Mouse (Mus musculus): ENCODE results near the gene Hephl1. TPM values are rescaled to one million over a fixed set of nuclear protein-coding genes. Genes with fewer than 3 reads are reported as not detected.
A peak's percentile ranks its signal among the peaks of the same experiment; 100 is the strongest.

Hephl1 gene
- polyA plus RNA-seq, 1 experiment from 2014 or later, result not detected

DNA sequence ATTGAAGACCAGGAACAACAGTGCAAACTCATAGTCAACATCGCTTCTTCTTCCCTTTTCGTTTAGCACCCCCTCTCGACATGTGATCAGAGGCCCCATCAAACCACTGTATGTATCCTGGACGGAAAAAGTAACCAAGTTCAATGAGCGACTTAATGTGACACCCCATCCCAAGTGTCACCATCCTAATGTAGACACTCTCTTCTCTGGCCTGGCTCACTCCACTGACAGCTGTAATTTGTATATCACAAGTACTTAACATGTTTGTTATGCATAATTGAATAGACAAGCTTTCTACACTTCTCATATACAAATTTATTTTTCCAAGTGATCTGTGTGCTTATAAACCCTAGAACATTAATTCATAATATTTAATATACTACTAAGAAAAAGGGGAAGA, 51.1 kb downstream of the Hephl1 start:
- DNase-seq (ENCODE audit: low spot score), result no peak

DNA sequence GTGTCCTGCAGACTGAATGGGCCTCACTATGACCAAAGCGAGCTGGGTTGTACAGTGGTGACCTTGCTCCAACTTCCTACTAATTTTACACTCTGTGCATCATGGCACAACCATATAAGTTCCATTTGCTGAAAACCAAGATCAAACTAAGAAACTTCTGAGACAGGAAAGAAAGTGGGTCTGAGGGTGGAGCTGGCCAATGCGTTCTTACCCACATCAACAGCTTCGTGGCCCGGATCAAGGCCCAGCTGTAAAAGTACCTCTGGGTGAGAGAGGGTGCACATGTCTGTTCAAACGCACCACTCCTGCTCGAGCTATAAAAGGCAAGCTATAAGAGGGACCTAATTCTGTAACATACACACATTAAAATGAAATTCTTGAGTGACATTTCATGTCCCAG, 51.9 kb downstream of the Hephl1 start:
- DNase-seq (ENCODE audit: low spot score), result peak; percentile 62

DNA sequence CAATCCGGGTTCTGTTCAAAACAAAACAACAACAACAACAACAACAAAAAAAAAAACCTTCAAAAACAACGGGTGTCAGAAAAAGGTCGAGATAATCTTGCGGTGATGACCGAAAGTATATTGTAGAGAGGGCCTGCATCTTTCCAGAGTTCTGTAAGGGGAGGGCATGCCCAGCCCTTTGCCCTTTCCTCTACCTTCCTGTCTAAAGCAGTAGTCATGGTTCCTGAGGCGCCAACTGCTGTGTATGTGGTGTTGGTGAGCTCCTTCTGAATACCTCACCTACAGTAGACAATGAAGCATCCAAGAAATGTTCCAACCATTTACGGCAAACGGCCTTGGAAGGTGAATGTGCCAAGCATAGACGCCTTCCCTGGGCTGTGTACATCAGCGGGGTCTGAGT, 66.2 kb downstream of the Hephl1 start:
- no peak for DNase-seq (ENCODE audit: low spot score)

DNA sequence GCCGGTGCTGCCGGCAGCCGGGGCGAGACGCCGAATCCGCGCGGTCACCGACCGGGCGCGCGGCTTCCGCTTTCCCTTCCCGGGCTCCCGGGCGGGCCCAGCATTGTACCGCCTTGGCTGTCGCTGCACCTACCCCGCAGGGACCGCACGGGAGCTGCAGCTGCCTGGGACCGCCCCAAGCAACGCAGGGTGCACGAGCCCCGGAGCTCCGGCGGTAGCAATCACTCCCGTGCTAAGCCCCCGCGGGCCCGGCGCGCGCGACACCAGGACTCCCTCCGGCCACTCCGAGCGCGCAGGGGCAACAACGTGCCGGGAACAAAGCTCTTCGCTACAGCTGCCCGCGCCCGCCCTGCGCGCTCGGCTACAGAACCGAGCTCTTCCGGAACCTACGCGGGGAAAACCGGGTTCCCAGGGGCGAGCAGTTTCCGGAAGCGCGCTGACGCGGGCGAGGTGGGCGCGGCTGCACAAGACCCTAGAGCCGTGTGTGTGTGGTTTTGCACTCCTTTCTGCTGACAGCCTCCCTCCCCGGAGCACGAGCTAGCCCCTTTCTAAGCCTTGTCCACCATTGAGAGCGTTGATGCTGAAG, 66.7 kb downstream of the Hephl1 start, which contains the start of gene Panx1:
Gene Panx1 (minus strand): TSS at position 395 of the 586 bp plus-strand sequence.
- peak; percentile 88 for DNase-seq (ENCODE audit: low spot score)

DNA sequence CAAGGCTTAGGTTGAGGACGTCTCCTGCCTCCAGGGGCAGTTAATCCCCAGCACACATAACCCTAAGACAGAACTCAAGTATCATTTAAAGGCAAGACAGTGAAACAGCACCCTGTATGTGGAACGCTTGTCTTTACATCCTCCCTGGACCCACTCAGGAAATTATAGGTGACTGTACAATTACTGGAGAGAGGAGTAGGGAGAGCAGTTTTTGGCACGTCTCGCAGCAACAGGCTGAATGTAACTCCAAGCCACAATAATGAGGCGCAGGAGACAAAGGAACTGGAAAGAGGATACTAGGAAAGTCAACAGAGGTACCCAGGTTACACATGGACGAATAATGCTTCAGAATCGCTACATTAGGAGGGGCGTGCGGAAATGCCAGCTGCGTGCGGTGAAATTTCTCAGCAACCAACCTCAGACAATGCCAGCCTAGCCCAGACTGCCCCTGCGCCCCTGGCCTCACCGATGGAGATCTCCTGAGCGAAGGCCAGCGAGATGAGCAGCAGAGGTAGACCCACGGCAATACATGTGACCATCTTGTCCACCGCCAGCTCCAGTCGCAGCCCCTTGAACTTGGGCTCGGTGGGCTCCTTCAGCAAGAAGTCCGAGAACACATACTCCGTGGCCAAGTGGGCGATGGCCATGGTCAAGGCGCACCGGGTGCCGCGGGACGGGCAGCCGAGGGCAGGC, 67.4 kb downstream of the Hephl1 start:
- peak; percentile 22 for DNase-seq (ENCODE audit: low spot score)

DNA sequence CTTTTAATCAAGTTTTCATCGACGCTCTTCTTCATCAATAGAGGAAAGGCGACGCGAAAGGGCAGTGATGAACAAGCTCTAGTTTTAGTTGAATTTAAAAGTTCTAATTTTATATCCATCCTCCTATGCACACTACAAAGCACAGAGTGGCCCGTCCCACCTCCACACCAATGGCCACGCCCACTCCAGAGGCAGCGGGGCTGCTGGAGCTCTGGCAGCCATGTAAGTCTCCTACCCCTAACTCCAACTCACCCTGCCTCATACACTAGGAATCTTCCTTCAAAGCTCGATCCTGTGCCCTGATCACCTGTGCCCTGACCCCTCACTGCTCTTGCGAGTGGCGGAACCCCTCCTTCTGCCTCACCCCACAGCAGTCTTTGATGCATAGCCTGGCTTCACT, 70.4 kb downstream of the Hephl1 start:
- no peak for DNase-seq (ENCODE audit: low spot score)

DNA sequence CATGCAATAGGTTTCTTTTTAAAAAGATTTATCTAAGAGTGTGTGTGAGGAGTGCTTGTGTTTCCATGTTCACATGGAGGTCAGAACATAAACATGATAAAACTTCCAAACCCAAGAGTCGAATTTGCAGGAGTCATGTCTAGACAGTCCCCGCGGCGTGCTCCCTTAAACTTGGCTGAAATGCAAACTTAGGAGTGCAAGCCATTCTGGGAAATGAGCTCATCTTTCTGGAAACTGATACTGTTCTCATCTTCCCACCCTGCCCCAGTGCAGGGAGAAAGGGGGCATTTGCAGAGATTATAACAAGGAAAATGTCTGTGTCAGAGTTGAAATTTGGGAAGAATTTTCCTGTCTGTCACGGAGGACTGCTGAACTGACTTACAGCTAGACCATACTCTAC, 72.1 kb downstream of the Hephl1 start:
- DNase-seq (ENCODE audit: low spot score), result no peak

DNA sequence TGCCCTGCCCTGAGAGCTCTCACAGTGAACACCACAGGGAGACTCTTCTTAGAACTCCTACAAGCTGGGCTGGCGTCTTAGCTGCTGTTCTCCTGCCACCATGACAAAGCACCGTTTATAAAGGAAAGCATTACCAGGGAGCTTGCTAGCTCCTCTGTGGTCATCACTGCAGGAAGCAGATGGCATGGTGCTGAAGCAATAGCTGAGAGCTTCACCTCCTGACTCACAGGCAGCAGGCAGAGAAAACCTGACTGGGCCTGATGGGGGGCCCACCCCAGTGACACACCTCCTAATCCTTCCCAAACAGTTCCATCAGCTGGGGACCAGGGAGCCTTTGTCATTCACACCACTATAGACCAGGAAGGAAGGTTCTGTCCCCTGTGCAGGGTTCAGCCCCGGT, 74.2 kb downstream of the Hephl1 start:
- DNase-seq (ENCODE audit: low spot score), result no peak

DNA sequence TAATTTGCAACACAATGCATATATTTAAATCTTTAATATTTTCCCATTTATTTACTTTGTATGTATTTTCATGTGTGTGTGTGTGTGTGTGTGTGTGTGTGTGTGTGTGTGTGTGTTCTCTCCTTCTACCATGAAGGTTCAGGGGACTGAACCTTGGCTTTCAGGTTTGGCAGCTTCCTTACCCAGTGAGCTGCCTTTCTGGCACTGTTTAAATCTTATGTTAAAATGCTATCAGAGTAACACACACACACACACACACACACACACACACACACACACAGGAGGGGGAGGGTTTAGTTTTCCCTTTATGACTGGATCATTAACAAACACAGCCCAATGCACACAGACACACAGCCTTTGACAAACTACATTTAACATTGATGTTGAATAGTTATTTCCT, 74.7 kb downstream of the Hephl1 start:
- no peak for DNase-seq (ENCODE audit: low spot score)

DNA sequence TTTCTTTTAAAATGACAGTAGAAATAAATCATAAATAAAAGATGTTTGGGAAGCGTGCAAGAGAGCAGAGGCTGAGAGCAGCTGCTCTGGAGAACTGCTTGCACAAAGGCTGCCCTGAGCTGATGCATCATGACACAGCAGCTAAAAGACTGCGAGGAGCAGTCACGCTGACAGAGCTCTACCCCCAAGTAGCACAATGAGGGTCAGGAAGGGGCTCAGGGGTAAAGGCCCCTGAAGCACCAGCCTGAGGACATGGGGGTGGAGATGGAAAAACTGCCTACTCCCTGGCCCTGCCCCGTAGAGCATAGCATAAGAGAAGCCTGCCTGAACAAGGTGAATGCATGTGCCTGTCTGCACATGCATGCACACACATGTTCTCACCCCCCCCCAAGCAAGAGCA, 75.1 kb downstream of the Hephl1 start:
- no peak for DNase-seq (ENCODE audit: low spot score)

DNA sequence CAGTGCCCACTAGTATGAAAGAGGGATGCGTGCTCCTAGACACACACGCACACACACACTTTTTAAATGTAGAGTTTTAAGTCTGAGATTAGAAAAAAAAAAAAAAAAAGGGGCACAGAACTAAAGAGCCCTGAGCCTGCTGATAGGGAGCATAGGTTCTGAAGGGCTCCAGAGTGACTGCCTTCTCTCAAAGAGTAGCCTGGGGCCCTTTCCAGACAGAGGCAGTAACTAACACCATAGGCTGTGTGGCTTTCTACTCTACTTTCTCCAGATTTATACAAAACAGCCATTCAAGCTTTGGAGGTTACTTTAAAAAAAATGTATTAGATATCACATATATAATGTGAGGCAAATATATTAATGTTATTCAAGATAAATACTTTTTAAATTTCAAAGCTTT, 75.5 kb downstream of the Hephl1 start:
- no peak for DNase-seq (ENCODE audit: low spot score)

DNA sequence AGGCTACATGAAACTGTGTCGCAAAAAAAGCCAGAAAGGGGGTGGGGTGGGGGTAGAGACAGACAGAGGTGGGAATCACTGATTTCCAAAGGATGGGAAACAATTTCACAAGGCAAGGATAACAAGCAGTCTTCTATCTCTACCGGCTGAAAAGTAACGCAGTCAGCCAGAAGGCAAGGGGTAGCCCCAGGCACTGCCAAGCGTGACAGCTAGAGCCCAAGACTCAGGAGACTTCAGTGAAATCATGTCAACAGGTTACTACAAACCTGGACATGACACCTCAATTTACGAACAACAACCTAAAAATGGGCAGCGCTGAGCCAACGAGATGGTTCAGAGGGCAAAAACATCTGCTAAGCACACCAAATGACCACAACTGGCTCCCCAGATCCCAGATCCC, 75.9 kb downstream of the Hephl1 start:
- no peak for DNase-seq (ENCODE audit: low spot score)

DNA sequence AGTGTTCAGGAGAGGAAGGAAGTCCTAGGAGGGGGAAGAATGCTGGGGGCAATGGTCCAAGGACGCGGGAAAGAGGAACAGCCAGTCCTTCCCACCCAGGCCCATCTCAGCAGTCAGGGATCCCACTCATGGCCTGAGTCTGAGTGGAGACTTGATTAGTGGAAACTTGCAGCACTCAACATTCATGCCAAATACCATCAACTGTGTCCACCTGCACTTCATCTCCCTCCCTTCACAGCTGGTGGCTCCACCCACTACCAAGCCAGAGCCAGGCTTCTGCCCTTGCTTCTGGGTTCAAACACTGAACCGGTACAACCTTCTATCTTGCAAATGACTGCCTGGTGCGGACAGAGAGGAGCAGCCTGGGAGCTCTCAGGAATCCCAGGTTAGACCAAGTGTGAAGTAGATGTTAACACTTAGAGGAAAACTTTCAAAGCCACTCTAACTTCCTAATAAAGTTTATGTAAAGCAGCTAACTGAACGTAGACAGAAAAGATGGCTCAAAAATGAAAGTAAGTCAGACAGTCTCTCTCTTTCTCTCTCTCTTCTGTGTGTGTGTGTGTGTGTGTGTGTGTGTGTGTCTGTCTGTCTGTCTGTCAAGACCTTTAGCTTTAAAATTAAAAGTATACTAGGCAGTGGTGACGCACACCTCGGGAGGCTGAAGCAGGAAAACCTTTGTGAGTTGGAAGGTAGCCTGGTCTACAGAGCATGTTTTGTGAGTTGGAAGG, 77.2 kb downstream of the Hephl1 start:
- no peak for DNase-seq (ENCODE audit: low spot score)

DNA sequence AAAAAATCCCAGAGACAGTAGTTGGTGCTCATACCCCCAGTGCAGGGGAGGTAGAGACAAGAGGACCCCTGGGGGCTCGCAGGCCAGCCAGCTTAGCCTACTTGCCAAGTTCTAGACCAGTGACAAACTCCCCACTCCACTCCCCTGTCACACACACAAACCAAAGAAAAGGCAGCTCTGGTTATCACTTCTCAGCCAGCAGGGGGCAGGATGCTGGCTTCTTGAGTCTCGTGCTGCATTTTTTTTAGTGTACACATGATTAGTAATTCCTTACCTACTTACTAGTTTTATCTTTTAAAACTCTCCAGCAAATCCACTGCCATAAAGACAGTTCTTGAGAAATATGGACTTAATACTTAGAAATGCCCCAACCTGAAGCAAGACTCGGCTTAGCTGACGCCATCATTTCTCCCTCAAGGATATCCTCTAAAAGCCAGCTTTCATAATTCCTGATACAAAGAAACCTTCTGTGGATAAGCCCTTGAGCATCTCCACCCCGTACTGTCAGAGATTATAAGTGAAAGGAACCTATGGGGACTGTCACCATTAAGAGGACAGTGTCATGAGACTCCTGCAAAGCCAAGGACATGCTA, 78.2 kb downstream of the Hephl1 start:
- peak; percentile 60 for DNase-seq (ENCODE audit: low spot score)

DNA sequence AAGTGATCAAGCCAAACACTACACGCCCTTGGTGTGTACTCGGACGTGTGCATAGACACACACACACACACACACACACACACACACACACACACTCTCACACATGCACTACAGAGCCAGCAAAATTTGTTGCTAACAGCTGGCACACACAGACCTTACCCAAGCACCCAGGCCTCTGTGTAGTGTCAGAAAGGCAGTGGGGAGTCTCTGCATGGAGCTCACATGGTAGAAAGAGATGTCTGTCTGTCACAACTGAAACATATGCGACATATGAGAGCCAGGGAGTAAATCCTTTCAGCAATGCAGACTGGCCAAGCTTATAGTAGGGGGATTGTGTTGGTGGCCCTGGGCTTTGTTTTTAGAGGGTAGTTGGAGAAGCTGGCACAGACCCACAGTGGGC, 79.1 kb downstream of the Hephl1 start:
- DNase-seq (ENCODE audit: low spot score), result no peak

DNA sequence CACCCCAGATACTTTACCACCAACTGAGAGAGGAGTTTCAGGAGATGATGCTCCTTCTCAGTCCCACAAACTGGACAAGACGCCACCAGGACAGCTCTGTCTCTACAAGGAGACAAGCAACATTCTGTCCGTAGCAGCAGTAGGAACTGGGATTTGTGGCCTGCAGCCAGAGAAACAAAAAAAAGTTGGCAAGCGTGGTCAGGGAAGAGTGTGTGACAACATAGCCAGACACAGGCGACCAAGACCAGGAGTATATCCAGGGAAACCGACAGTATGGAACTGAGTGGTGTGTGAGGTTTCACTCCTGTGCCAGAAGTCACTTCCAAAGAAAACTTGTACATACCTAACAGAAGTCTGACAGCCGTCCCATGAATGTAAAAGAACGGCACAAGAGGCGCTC, 81.1 kb downstream of the Hephl1 start:
- no peak for DNase-seq (ENCODE audit: low spot score)

DNA sequence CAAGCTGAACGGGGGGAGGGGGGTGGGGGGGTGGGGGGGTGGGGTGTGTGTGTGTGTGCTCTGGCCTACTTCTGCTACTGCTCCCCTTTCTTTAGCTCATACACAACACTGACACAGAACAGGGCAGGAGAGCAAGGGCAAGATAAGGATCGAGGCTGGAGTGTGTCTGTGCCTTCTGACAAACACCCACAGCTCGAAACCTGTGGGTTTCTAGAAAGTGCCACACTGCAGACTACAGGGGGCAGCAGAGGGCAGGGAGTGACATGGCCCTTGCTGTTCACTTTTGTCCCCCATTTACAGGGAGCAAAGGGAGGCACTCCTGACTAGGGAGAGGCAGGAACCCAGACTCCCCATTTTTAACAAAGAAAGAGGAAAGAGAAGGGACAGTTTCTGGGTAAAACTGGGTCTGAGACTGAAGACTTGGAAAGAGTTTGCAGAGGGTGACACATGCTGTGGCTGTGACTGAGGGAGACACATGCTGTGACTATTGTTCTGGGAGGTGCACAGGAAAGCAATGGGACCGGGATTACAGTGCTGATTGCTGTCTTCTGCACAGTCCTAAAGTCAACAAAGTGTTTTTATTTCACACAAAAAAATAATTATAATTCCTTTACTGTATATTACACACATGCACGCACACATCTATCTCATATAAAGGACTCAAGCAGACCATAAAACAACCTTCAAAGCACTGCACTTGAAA, 82.7 kb downstream of the Hephl1 start:
- DNase-seq (ENCODE audit: low spot score), result peak; percentile 73

DNA sequence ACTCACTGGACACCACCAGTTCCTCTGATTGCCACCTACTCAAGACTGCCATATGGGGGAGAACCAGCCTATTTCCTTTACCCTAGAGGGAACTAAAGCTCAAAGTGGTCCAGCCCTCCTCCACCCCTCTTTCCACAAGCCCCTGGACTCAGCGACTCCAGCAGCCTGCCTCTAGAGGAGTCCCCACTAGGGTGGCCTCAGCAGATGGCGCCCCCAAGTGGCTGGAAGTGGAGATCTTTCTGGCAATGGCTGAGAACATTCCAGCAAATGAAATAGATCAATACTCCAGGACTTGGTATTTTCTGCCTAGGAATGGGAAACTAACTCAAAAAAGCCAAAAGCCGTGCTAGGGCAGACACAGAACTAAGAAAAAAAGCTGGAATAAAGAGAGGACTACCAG, 84.2 kb downstream of the Hephl1 start:
- no peak for DNase-seq (ENCODE audit: low spot score)

DNA sequence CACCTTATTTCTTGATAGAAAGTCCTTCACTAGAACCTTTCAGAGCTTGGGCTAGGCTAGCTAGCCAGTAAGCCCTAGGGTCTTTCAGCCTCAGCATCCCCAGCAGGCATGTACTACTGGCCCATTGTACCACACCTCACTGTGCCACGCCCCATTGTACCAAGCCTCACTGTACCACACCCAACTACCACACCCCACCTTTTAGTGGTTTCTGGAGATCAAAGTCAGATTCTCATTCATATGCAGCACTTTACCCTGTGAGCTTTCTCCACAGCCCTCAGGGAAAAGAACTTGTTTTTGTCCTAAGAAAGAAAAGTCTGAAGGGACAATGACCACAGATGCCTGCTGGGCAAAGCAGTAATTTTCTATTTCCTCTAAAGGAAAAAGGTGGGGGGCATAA, 88.9 kb downstream of the Hephl1 start:
- DNase-seq (ENCODE audit: low spot score), result no peak

DNA sequence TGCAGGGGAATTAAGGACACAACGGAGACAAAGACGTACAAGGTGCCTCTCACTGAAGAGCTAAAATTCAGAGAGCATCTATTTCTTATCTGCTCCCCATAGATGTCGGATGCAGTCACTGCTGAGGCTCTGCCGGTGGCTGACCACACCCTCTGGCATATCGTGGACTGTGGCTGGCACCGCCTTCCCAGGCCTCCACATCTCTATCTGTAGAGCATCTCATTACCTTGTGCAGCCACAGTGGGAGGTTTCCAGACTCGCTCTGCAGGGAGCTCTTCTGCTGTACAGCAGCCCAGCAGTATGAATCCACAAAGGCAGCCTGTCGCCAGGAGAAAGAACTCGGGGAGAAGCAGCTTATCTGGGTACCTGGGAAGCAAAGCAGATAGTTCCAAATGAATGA, 90.8 kb downstream of the Hephl1 start:
- no peak for DNase-seq (ENCODE audit: low spot score)

DNA sequence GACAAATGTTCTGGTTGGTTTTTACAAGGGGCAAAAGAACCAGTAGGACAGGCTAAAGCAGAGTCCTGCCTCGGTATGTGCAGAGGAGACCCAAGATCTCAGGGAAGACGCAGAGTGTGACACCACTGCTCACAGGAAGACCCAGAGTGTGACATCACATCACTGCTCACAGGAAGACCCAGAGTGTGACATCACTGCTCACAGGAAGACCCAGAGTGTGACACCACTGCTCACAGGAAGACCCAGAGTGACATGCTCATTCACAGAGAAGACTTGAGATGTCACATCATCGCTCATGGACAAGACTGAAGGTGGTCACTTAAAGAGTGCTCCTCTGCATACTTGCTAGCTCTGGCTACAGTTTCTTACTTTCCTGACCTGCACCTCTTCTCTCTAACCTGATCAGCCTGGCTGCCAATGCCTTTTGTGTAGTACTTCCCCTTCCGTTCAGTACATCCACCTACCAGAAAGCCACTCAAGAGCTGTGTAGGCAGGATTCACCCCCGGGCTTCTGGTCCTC, 91.3 kb downstream of the Hephl1 start:
- no peak for DNase-seq (ENCODE audit: low spot score)

DNA sequence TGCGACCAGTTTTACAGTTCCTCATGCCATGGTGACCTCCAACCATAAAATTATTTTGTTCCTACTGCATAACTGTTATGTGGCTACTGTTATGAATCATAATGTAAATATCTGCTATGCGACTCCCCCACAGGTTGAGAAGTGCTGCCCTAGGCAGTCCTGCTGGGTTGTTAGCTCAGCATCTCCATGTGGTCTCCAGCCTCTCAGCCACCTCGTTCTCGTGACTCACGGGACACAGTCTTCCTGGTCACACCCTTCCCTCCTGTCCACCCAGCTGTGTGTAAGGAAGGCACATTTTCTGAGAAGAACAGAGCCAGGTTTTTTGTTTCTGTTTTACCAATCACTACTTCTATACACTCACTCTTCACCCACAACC, 93.2 kb downstream of the Hephl1 start:
- DNase-seq (ENCODE audit: low spot score), result no peak

Data from thymus, postnatal 0 days (tissue).